Mouse (Mus musculus): ENCODE results near the gene Nacad. TPM values are rescaled to one million over a fixed set of nuclear protein-coding genes. Genes with fewer than 3 reads are reported as not detected.

The Nacad gene
- polyA plus RNA-seq, 1 experiment: 0.90 TPM

DNA sequence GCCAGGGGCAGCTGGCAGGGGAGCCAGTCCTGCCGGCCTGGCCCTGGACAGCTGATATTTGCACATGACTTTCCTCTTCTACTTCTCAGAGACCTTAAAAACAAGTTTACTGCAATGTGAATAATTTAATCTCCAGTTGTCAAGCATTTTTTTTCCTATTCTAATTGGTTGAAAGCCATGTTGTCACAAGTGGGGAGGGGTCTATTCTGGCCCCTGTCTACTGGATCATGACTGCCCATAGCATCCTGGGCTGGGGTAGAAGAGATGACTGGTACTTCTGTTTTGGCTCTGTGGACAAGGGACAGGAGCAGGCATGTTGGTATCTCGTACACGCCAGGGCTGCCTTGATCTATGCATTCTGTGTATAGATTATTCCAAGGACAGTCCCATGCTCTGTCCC is 9.2 kb downstream of the Nacad start:
- H3K27me3 ChIP-seq (ENCODE audit: control insufficient read depth, insufficient read depth, low read length, poor library complexity, severe bottlenecking): no peaks in the 10 kb centered on the region
- TF ChIP-seq POLR2A (IDR thresholded peaks at IDR 0.05; ENCODE audit: insufficient read depth, low read length): no peak
- no peak for TF ChIP-seq EP300 (IDR thresholded peaks at IDR 0.05; ENCODE audit: insufficient read depth, low read depth, low read length)
- TF ChIP-seq CTCF (IDR thresholded peaks at IDR 0.05; ENCODE audit: low read depth, low read length): no peak
- H3K27ac ChIP-seq (ENCODE audit: insufficient read depth, low read length): no peak overlapping the region
- H3K9me3 ChIP-seq (replicated peaks; ENCODE audit: control insufficient read depth, insufficient read depth, low read length, poor library complexity, severe bottlenecking): no peaks in the 10 kb centered on the region
- no peaks in the 10 kb centered on the region for H3K4me1 ChIP-seq (ENCODE audit: control insufficient read depth, insufficient read depth, low read length)
- H3K4me3 ChIP-seq (ENCODE audit: low read depth, low read length): no peak overlapping the region
- H3K9ac ChIP-seq (ENCODE audit: low read depth, poor library complexity, severe bottlenecking): no peak overlapping the region
- H3K36me3 ChIP-seq (ENCODE audit: control insufficient read depth, insufficient read depth, low read length, poor library complexity, severe bottlenecking): 0 out of 2 replicates have a peak, but pooled peaks cover 6% of the 10 kb centered on the region

DNA sequence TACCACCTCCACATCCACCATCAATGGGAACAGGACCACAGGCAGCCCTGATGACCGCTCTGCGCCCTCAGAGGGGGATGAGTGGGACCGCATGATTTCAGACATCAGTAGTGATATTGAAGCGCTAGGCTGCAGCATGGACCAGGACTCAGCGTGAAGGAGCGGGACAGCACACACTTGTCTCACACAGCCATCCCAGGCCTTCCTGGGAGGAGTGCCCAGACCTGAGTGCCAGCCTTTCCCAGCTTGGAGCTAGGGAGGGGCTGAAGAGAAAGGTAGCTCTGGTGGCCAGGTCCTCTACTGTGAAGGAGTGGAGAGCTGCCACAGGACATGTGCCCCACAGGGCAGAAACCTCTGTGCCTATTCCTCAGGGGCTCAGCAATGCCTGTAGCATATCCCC is 9.6 kb downstream of the Nacad start:
- Histone ChIP-seq H3K9ac (ENCODE audit: low read depth, poor library complexity, severe bottlenecking) (no peak overlapping the region), H3K27me3 (ENCODE audit: control insufficient read depth, insufficient read depth, low read length, poor library complexity, severe bottlenecking) (no peaks in the 10 kb centered on the region), H3K4me1 (ENCODE audit: control insufficient read depth, insufficient read depth, low read length) (no peaks in the 10 kb centered on the region), H3K36me3 (ENCODE audit: control insufficient read depth, insufficient read depth, low read length, poor library complexity, severe bottlenecking) (0 out of 2 replicates have a peak, but pooled peaks cover 6% of the 10 kb centered on the region), H3K9me3 (replicated peaks; ENCODE audit: control insufficient read depth, insufficient read depth, low read length, poor library complexity, severe bottlenecking) (no peaks in the 10 kb centered on the region), H3K27ac (ENCODE audit: insufficient read depth, low read length) (no peak overlapping the region), H3K4me3 (ENCODE audit: low read depth, low read length) (no peak overlapping the region)
- no peak for TF ChIP-seq POLR2A (IDR thresholded peaks at IDR 0.05; ENCODE audit: insufficient read depth, low read length)
- TF ChIP-seq EP300 (IDR thresholded peaks at IDR 0.05; ENCODE audit: insufficient read depth, low read depth, low read length): no peak
- no peak for TF ChIP-seq CTCF (IDR thresholded peaks at IDR 0.05; ENCODE audit: low read depth, low read length)

DNA sequence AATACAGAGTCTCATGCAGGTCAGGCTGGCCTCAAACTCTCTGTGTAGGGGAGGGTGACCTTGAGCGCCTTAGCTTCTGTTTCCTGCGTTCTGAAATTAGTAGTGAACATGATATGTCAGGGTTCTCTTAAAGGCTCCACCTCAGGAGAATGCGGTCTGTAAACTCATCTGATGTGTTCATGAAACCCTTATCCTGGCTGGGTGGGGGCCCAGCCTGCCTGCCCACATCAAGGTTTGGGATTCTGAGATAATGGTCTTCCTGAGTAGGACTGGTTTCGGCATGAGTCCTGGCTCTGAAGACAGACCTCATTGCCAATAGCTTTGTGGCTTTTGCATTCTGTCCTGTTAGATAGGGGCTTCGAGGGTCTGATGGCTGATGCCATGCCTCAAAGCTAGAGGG is 10.5 kb downstream of the Nacad start:
- Histone ChIP-seq H3K4me3 (ENCODE audit: low read depth, low read length) (no peak overlapping the region), H3K36me3 (ENCODE audit: control insufficient read depth, insufficient read depth, low read length, poor library complexity, severe bottlenecking) (0 out of 2 replicates have a peak, but pooled peaks cover 6% of the 10 kb centered on the region), H3K27me3 (ENCODE audit: control insufficient read depth, insufficient read depth, low read length, poor library complexity, severe bottlenecking) (no peaks in the 10 kb centered on the region), H3K27ac (ENCODE audit: insufficient read depth, low read length) (no peak overlapping the region), H3K9me3 (replicated peaks; ENCODE audit: control insufficient read depth, insufficient read depth, low read length, poor library complexity, severe bottlenecking) (no peaks in the 10 kb centered on the region), H3K4me1 (ENCODE audit: control insufficient read depth, insufficient read depth, low read length) (no peaks in the 10 kb centered on the region), H3K9ac (ENCODE audit: low read depth, poor library complexity, severe bottlenecking) (no peak overlapping the region)
- TF ChIP-seq POLR2A (IDR thresholded peaks at IDR 0.05; ENCODE audit: insufficient read depth, low read length) (no peak), CTCF (IDR thresholded peaks at IDR 0.05; ENCODE audit: low read depth, low read length) (no peak), EP300 (IDR thresholded peaks at IDR 0.05; ENCODE audit: insufficient read depth, low read depth, low read length) (no peak)

DNA sequence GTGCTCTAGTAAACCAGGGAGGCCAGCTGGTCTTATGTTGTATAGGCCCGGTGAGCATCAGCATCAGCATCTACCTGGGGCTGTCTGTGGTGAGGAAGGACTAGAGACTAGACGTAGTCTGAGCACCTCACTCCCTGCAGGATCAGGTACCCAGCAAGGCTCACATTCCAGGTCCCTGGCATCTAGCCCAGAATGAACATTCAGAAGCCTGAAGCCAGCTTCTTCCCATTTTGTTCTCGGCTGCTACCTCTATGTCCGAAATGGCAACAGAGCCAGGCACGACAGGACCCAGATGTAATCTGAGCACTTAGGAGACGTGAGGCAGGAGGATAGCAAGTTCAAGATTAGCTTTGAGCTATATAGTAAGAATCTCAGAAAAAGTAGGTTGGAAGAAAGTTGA is 11.0 kb downstream of the Nacad start:
- no peak overlapping the region for H3K27ac ChIP-seq (ENCODE audit: insufficient read depth, low read length)
- H3K27me3 ChIP-seq (ENCODE audit: control insufficient read depth, insufficient read depth, low read length, poor library complexity, severe bottlenecking): no peaks in the 10 kb centered on the region
- H3K4me1 ChIP-seq (ENCODE audit: control insufficient read depth, insufficient read depth, low read length): no peaks in the 10 kb centered on the region
- H3K9me3 ChIP-seq (replicated peaks; ENCODE audit: control insufficient read depth, insufficient read depth, low read length, poor library complexity, severe bottlenecking): no peaks in the 10 kb centered on the region
- TF ChIP-seq EP300 (IDR thresholded peaks at IDR 0.05; ENCODE audit: insufficient read depth, low read depth, low read length) (no peak), POLR2A (IDR thresholded peaks at IDR 0.05; ENCODE audit: insufficient read depth, low read length) (no peak), CTCF (IDR thresholded peaks at IDR 0.05; ENCODE audit: low read depth, low read length) (no peak)
- H3K4me3 ChIP-seq (ENCODE audit: low read depth, low read length): no peak overlapping the region
- 0 out of 2 replicates have a peak, but pooled peaks cover 6% of the 10 kb centered on the region for H3K36me3 ChIP-seq (ENCODE audit: control insufficient read depth, insufficient read depth, low read length, poor library complexity, severe bottlenecking)
- no peak overlapping the region for H3K9ac ChIP-seq (ENCODE audit: low read depth, poor library complexity, severe bottlenecking)

DNA sequence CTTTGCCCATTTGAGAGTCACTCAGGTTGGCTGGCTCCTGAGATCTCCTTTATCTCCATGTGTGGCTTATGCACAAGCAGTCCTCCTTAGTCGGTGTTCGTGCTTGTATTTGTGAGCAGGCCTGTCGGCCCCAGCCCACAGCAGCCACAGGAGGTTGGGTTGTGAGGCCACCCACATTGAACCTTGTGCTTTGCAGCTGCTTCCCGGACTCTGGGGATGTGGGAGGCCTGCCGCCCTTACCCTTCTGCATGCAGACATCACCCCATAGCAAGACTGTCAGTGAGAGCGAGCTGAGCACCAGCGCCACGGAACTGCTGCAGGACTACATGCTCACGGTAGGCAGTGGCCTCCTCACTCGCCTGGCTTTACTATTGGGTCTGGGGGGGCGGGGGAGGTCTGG is 12.4 kb downstream of the Nacad start:
- no peak overlapping the region for H3K27ac ChIP-seq (ENCODE audit: insufficient read depth, low read length)
- H3K4me1 ChIP-seq (ENCODE audit: control insufficient read depth, insufficient read depth, low read length): no peaks in the 10 kb centered on the region
- H3K9ac ChIP-seq (ENCODE audit: low read depth, poor library complexity, severe bottlenecking): no peak overlapping the region
- H3K9me3 ChIP-seq (replicated peaks; ENCODE audit: control insufficient read depth, insufficient read depth, low read length, poor library complexity, severe bottlenecking): no peaks in the 10 kb centered on the region
- H3K4me3 ChIP-seq (ENCODE audit: low read depth, low read length): no peak overlapping the region
- H3K36me3 ChIP-seq (ENCODE audit: control insufficient read depth, insufficient read depth, low read length, poor library complexity, severe bottlenecking): 0 out of 2 replicates have a peak, but pooled peaks cover 6% of the 10 kb centered on the region
- no peak for TF ChIP-seq POLR2A (IDR thresholded peaks at IDR 0.05; ENCODE audit: insufficient read depth, low read length)
- no peak for TF ChIP-seq EP300 (IDR thresholded peaks at IDR 0.05; ENCODE audit: insufficient read depth, low read depth, low read length)
- TF ChIP-seq CTCF (IDR thresholded peaks at IDR 0.05; ENCODE audit: low read depth, low read length): no peak
- no peaks in the 10 kb centered on the region for H3K27me3 ChIP-seq (ENCODE audit: control insufficient read depth, insufficient read depth, low read length, poor library complexity, severe bottlenecking)

DNA sequence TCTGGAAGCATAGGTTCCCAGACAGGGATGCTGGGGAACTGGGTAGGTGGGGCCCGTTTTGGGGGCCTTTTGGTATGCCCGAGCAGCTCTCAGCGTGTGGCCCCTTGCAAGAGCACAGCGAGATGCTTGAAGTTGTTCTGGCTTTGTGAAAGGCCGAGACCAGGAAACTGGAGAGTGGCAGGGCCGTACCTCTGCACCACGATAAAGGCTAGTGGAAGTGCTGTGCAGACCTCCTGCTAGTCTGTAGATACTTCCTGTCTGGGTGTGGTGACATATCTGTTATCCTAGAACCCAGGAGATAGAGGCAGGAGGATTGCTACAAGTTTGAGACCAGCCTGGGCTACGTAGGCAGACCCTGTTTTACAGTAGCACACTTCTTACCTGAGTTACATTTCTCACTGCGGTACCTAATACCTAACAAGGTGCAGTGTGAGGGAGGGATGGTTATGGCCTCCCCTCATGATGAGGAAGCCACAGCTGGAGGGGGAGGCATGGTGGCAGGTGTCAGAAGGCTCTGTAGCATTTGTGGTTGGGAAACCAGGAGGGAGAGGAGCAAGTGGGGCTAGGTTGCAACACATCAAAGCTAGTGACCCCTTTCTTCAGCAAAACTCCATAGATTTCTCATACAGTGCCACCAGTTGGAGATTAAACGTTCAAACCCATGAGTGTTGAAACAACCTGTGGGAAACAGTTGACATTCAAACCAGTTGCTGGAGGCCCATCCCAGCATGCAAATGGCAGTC is 14.7 kb downstream of the Nacad start:
- H3K9me3 ChIP-seq (replicated peaks; ENCODE audit: control insufficient read depth, insufficient read depth, low read length, poor library complexity, severe bottlenecking): no peaks in the 10 kb centered on the region
- no peak overlapping the region for H3K27ac ChIP-seq (ENCODE audit: insufficient read depth, low read length)
- TF ChIP-seq CTCF (IDR thresholded peaks at IDR 0.05; ENCODE audit: low read depth, low read length) (no peak), POLR2A (IDR thresholded peaks at IDR 0.05; ENCODE audit: insufficient read depth, low read length) (no peak), EP300 (IDR thresholded peaks at IDR 0.05; ENCODE audit: insufficient read depth, low read depth, low read length) (no peak)
- no peaks in the 10 kb centered on the region for H3K4me1 ChIP-seq (ENCODE audit: control insufficient read depth, insufficient read depth, low read length)
- no peak overlapping the region for H3K4me3 ChIP-seq (ENCODE audit: low read depth, low read length)
- H3K27me3 ChIP-seq (ENCODE audit: control insufficient read depth, insufficient read depth, low read length, poor library complexity, severe bottlenecking): no peaks in the 10 kb centered on the region
- no peak overlapping the region for H3K9ac ChIP-seq (ENCODE audit: low read depth, poor library complexity, severe bottlenecking)
- H3K36me3 ChIP-seq (ENCODE audit: control insufficient read depth, insufficient read depth, low read length, poor library complexity, severe bottlenecking): 0 out of 2 replicates have a peak, but pooled peaks cover 2% of the 10 kb centered on the region
